Mouse (Mus musculus): ENCODE measurements around the gene Ephb2.

Ephb2 gene

DNA sequence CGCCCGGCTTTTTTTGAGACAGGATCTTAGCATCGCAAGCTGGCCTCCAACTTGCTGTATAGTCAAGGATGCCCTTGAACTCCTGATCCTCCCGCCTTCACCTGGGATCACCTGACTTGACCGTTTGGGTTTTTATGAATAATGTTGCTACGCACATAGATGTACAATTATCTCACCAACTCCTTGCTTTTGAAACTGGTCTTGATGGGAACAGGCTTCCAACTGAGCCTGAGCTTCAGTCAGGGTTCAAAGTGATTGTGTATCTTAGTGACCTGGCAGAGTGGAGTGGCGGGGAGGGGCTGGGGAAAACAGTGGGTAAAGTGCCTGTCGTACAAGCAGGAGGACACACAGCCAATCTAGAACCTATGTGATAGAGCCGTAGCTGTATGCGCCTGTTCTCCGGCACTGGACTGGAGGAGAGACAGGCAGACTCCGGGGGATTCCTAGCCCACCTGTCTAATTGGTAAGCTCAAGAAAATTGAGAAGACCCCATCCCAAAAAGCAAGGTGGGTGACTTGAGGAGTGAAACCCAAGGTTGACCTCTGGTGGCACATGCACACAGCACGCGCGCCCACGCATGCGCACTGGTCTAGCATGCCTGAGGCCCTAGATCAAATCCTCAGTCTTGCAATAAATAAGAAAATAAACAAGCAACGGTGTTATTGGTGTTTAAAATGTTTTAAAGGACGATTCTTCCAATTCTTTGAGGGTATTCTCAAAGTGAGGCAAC, 229.9 kb downstream of the Ephb2 start:
- no peak for DNase-seq (ENCODE audit: low read depth, low spot score)

- peak; percentile 95 for DNase-seq (ENCODE audit: low read depth, low spot score)
Measured at GRCm38 (mm10) chr4:136602568-136602967, 233.2 kb downstream of the Ephb2 start, which contains the start of gene Kdm1a. Kdm1a (minus strand) TSS chr4:136602723.

GRCm38 (mm10) chr4:136602018-136602554, 233.7 kb downstream of the Ephb2 start:
- peak; percentile 68 for DNase-seq (ENCODE audit: low read depth, low spot score)

DNA sequence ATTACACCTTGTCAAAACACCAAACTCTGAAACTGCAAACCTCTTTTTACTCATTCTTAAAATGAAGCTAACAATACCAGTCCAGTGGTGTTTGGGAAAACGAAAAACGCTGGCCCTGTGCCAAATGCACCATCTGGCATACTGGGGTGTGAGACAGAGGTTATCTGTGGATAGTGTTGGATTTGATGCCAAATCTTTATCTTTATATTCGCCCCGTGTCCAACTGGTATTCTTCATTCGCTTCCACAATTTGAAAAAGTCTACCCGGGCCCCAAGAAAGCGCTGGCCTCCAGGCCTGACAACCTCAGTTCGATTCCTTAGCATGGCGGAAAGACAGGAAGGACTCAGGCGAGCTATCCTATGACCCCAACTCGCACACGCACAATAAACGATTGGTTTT, 234.3 kb downstream of the Ephb2 start:
- DNase-seq (ENCODE audit: low read depth, low spot score) = peak; percentile 32

GRCm38 (mm10) chr4:136600536-136600935, 235.3 kb downstream of the Ephb2 start:
- no peak for DNase-seq (ENCODE audit: low read depth, low spot score)

DNA sequence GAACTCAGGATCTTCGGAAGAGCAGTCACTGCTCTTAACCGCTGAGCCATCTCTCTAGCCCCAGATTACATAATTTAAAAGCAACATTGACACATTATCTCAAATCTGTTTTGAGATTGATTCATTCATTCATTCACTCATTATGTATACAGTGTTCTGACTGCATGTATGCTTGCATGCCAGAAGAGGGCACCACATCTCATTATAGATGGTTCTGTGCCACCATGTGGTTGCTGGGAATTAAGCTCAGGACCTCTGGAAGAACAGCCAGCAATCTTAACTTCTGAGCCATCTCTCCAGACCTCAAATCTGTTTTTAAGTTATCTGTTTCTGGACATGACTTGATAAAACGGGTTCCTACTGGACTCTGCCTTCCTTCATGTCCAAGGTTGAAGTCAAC, 235.9 kb downstream of the Ephb2 start:
- DNase-seq (ENCODE audit: low read depth, low spot score) = peak; percentile 13

- DNase-seq (ENCODE audit: low read depth, low spot score) = no peak
Measured at GRCm38 (mm10) chr4:136598268-136598876, 237.4 kb downstream of the Ephb2 start.

Data from CD4-positive helper T cell, adult 2 months (primary cell).